Mouse (Mus musculus) liver, embryonic 14.5 days (tissue): Measurements from ENCODE around the gene Lmx1a.

Source experiments
- CTCF ChIP-seq: IDR thresholded peaks from 2 replicates; pipeline ENCODE4 v1.5.1; 2016; ENCODE audit warnings: antibody characterized with exemption, low read depth, control low read depth
- EP300 ChIP-seq: IDR thresholded peaks from 2 replicates; pipeline ENCODE4 v1.6.1; 2016; ENCODE audit warnings: antibody characterized with exemption, low read depth

DNA sequence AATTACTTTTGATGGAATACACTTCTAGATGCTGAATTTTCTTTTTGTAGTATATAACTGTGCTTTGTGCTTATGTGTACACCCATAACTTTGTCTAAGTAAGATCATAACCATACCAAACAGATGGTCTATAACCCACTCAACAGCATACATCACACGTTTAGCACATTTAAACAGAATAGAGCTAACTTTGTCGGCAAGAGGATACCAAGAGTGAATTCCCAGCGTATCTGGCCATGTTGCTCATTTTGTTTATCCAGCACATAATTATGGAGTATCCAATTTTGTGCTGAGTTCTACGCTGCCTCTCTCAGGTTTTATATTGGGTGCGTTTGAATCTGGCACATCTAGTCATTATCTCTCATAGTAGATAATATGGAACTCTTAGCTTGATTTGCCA is 196.7 kb downstream of the Lmx1a start:
- no peak for TF ChIP-seq CTCF
- no peak for TF ChIP-seq EP300
